Mouse (Mus musculus): ENCODE measurements around the gene Trem2. TPM values are rescaled to one million over a fixed set of nuclear protein-coding genes. Genes with fewer than 3 reads are reported as not detected.
"Not testable (repeated sequence)": the region's sequence is repeated elsewhere in the genome, so short reads cannot be mapped to it uniquely, and the experiment has no call there.

The Trem2 gene
- 40.0 and 40.5 TPM in 2 replicates for polyA plus RNA-seq (2012; rRNA removed)

DNA sequence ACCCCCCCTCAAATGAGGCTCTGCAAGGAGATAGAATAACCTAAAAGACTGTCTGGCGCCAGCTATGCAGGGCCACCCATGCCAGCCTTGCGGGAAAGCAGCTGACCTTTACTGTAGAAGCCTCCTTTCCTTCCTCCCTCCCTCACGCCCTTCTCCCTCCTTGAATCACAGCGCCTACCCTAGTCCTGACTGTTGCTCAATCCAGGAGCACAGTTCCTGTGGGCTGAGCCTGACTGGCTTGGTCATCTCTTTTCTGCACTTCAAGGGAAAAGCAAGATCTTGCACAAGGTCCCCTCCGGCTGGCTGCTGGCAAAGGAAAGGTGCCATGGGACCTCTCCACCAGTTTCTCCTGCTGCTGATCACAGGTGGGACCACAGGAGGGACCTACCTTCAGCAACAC is at the start of gene Trem2:
TSS of gene Trem2 (plus strand) at position 171 of the 400 bp plus-strand sequence.
- H3K27ac ChIP-seq (ENCODE audit: insufficient read depth, low read length) = no peak within 1 kb of the TSS
- no peaks in the 10 kb centered on the region for H3K4me1 ChIP-seq (ENCODE audit: control insufficient read depth, insufficient read depth, low read length)
- no peak within 1 kb of the TSS for H3K4me3 ChIP-seq (ENCODE audit: insufficient read depth, low read length)
- TF ChIP-seq POLR2A (IDR thresholded peaks at IDR 0.05; ENCODE audit: extremely low read depth, insufficient read depth, low read length) = no peak
- TF ChIP-seq CTCF (IDR thresholded peaks at IDR 0.05; ENCODE audit: extremely low read depth, insufficient read depth, low read length) = no peak

DNA sequence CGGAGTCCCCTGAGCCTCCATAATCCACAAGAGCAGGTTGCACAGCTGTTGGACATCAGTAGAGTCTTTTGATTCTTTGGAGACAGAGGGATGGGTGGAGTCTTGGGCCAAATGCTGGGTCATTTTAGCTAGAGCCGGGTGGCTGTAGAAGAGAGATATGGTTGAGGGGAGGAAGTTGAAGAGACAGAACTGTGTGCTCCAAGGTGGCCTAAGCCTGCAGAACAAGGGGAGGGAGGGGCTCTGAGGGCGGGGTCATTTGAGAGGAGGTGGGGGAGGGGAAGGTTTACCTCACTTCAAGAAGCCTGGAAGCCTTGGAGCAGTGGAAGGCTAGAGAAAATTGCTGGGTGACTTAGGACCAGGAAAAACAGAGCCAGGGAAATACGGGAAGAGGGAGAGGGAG is 47.0 kb upstream of the Trem2 start, which contains the start of gene Treml2:
TSS of gene Treml2 (plus strand) at position 296 of the 400 bp plus-strand sequence.
- no peak within 1 kb of the TSS for H3K4me3 ChIP-seq (ENCODE audit: insufficient read depth, low read length)
- TF ChIP-seq CTCF (IDR thresholded peaks at IDR 0.05; ENCODE audit: extremely low read depth, insufficient read depth, low read length) (no peak), POLR2A (IDR thresholded peaks at IDR 0.05; ENCODE audit: extremely low read depth, insufficient read depth, low read length) (no peak)
- no peaks in the 10 kb centered on the region for H3K4me1 ChIP-seq (ENCODE audit: control insufficient read depth, insufficient read depth, low read length)
- no peak within 1 kb of the TSS for H3K27ac ChIP-seq (ENCODE audit: insufficient read depth, low read length)

DNA sequence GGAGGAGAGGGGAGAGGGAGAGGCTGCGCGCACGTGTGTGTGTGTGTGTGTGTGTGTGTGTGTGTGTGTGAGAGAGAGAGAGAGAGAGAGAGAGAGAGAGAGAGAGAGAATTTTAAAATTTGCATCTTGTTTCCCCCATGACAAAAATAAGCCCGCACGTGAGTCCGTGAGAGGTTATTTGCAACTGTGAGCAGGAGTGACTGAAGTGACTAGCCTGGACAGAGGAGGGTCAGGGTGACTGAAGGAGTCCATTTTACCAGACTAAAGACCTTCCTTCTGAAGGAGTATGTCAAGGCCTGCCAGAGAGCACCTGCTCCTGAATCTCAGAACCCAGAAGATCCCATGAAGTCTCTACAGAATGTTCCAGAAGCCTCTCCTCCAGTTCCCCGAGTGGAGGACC is 46.4 kb upstream of the Trem2 start:
- H3K4me3 ChIP-seq (ENCODE audit: insufficient read depth, low read length) = no peak overlapping the region
- no peak overlapping the region for H3K27ac ChIP-seq (ENCODE audit: insufficient read depth, low read length)
- TF ChIP-seq CTCF (IDR thresholded peaks at IDR 0.05; ENCODE audit: extremely low read depth, insufficient read depth, low read length) = no peak
- TF ChIP-seq POLR2A (IDR thresholded peaks at IDR 0.05; ENCODE audit: extremely low read depth, insufficient read depth, low read length) = no peak
- no peaks in the 10 kb centered on the region for H3K4me1 ChIP-seq (ENCODE audit: control insufficient read depth, insufficient read depth, low read length)

GRCm38 (mm10) chr17:48300199-48300598 is 46.0 kb upstream of the Trem2 start:
- Histone ChIP-seq H3K4me1 (ENCODE audit: control insufficient read depth, insufficient read depth, low read length) (no peaks in the 10 kb centered on the region), H3K27ac (ENCODE audit: insufficient read depth, low read length) (no peak overlapping the region), H3K4me3 (ENCODE audit: insufficient read depth, low read length) (no peak overlapping the region)
- TF ChIP-seq POLR2A (IDR thresholded peaks at IDR 0.05; ENCODE audit: extremely low read depth, insufficient read depth, low read length) (no peak), CTCF (IDR thresholded peaks at IDR 0.05; ENCODE audit: extremely low read depth, insufficient read depth, low read length) (no peak)

DNA sequence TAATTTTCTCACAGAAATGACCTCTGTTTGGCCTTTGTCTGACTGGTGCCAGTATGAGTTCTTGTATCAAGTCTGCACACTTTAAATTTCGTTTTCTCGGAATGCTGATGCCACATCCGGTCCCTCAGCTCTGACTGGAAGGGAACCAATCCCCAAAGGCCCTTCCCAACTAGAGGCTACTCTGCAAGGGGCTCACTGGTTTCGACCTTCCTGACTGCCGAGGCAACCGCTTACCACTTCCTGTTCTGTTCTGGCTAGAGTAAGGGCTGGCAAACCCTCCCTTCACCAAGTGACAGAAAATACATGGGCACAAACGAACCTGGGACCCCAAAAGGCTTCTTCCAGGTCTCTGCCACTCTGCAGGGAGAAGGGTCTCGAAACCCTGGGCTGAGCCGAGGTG is 45.3 kb upstream of the Trem2 start:
- TF ChIP-seq POLR2A (IDR thresholded peaks at IDR 0.05; ENCODE audit: extremely low read depth, insufficient read depth, low read length) = no peak
- TF ChIP-seq CTCF (IDR thresholded peaks at IDR 0.05; ENCODE audit: extremely low read depth, insufficient read depth, low read length) = no peak
- Histone ChIP-seq H3K4me1 (ENCODE audit: control insufficient read depth, insufficient read depth, low read length) (no peaks in the 10 kb centered on the region), H3K27ac (ENCODE audit: insufficient read depth, low read length) (no peak overlapping the region), H3K4me3 (ENCODE audit: insufficient read depth, low read length) (no peak overlapping the region)

GRCm38 (mm10) chr17:48301792-48302191 is 44.4 kb upstream of the Trem2 start:
- H3K4me1 ChIP-seq (ENCODE audit: control insufficient read depth, insufficient read depth, low read length) = no peaks in the 10 kb centered on the region
- TF ChIP-seq CTCF (IDR thresholded peaks at IDR 0.05; ENCODE audit: extremely low read depth, insufficient read depth, low read length) (no peak), POLR2A (IDR thresholded peaks at IDR 0.05; ENCODE audit: extremely low read depth, insufficient read depth, low read length) (no peak)
- H3K27ac ChIP-seq (ENCODE audit: insufficient read depth, low read length) = no peak overlapping the region
- no peak overlapping the region for H3K4me3 ChIP-seq (ENCODE audit: insufficient read depth, low read length)

GRCm38 (mm10) chr17:48312124-48312523 is 34.1 kb upstream of the Trem2 start:
- H3K27ac ChIP-seq (ENCODE audit: insufficient read depth, low read length) = no peak overlapping the region
- TF ChIP-seq POLR2A (IDR thresholded peaks at IDR 0.05; ENCODE audit: extremely low read depth, insufficient read depth, low read length) (no peak), CTCF (IDR thresholded peaks at IDR 0.05; ENCODE audit: extremely low read depth, insufficient read depth, low read length) (no peak)
- no peaks in the 10 kb centered on the region for H3K4me1 ChIP-seq (ENCODE audit: control insufficient read depth, insufficient read depth, low read length)
- no peak overlapping the region for H3K4me3 ChIP-seq (ENCODE audit: insufficient read depth, low read length)

GRCm38 (mm10) chr17:48315905-48316579 is 30.2 kb upstream of the Trem2 start, which contains the start of gene B430306N03Rik:
Gene B430306N03Rik, plus strand, starts transcription at chr17:48316141.
- H3K4me1 ChIP-seq (ENCODE audit: control insufficient read depth, insufficient read depth, low read length); H3K27ac ChIP-seq (ENCODE audit: insufficient read depth, low read length); H3K4me3 ChIP-seq (ENCODE audit: insufficient read depth, low read length): not testable (repeated sequence)

- Histone ChIP-seq H3K27ac (ENCODE audit: insufficient read depth, low read length) (no peak overlapping the region), H3K4me3 (ENCODE audit: insufficient read depth, low read length) (no peak overlapping the region), H3K4me1 (ENCODE audit: control insufficient read depth, insufficient read depth, low read length) (no peaks in the 10 kb centered on the region)
- no peak for TF ChIP-seq POLR2A (IDR thresholded peaks at IDR 0.05; ENCODE audit: extremely low read depth, insufficient read depth, low read length)
- TF ChIP-seq CTCF (IDR thresholded peaks at IDR 0.05; ENCODE audit: extremely low read depth, insufficient read depth, low read length) = no peak
Measured at GRCm38 (mm10) chr17:48318686-48319085, 27.5 kb upstream of the Trem2 start.

DNA sequence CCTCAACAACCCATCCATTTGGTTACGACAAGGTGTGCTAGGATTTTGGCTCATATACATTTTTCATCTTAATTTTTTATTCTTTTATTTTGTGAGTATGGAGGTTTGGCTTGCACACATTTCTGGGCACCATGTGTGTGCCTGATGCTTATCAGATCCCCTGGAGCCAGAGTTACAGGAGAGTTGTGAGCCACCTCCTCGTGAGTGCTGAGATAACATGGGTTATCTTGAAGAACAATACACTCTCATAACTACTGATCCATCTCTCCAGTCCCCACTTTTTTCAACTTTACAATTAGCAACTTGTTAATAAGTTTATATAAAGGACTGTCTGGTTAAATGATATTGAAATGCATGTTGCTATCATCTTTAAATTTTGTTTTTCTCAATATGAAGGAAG is 24.9 kb upstream of the Trem2 start:
- no peak overlapping the region for H3K4me3 ChIP-seq (ENCODE audit: insufficient read depth, low read length)
- TF ChIP-seq CTCF (IDR thresholded peaks at IDR 0.05; ENCODE audit: extremely low read depth, insufficient read depth, low read length) = no peak
- no peak for TF ChIP-seq POLR2A (IDR thresholded peaks at IDR 0.05; ENCODE audit: extremely low read depth, insufficient read depth, low read length)
- H3K27ac ChIP-seq (ENCODE audit: insufficient read depth, low read length) = no peak overlapping the region
- H3K4me1 ChIP-seq (ENCODE audit: control insufficient read depth, insufficient read depth, low read length) = no peaks in the 10 kb centered on the region

Data from cortical plate, adult 2 months (tissue).